Mouse (Mus musculus) thymus, adult 2 months (tissue): Measurements from ENCODE around the gene H2-M9. TPM values are rescaled to one million over a fixed set of nuclear protein-coding genes. Genes with fewer than 3 reads are reported as not detected.

Experiments used
- DNase-seq: peaks from one replicate; pipeline ENCODE4 v3.0.0; 2021
- H3K27ac ChIP-seq: fragments of 200-500 bp; 2 replicates; pipeline ENCODE4 v1.5.1; 2012; ENCODE audit warnings: low read length, control low read depth; ENCODE audit not compliant: control insufficient read depth, insufficient read depth
- H3K27me3 ChIP-seq: fragments of 200-500 bp; 2 replicates; pipeline ENCODE4 v1.6.1; 2012; ENCODE audit warnings: mild to moderate bottlenecking, low read length, moderate library complexity, mixed read lengths; ENCODE audit not compliant: control insufficient read depth, insufficient read depth
- H3K36me3 ChIP-seq: fragments of 200-500 bp; 2 replicates; pipeline ENCODE4 v1.6.1; 2012; ENCODE audit warnings: mild to moderate bottlenecking, low read length, moderate library complexity; ENCODE audit not compliant: control insufficient read depth, insufficient read depth
- H3K4me1 ChIP-seq: fragments of 200-500 bp; replicated peaks from 2 replicates; pipeline ENCODE4 v1.6.1; 2012; ENCODE audit warnings: low read length; ENCODE audit not compliant: control insufficient read depth, insufficient read depth
- H3K4me3 ChIP-seq: fragments of 200-500 bp; 2 replicates; pipeline ENCODE4 v1.5.1; 2012; ENCODE audit warnings: mild to moderate bottlenecking, low read length, control low read depth, moderate library complexity; ENCODE audit not compliant: control insufficient read depth, insufficient read depth
- CTCF ChIP-seq: fragments of 200-500 bp; IDR thresholded peaks from 2 replicates; pipeline ENCODE4 v1.5.1; 2012; ENCODE audit warnings: mild to moderate bottlenecking, control low read depth, low read length, moderate library complexity, borderline replicate concordance; ENCODE audit not compliant: control insufficient read depth, poor library complexity, insufficient read depth; ENCODE audit errors: extremely low read depth
- POLR2A ChIP-seq: fragments of 200-500 bp; IDR thresholded peaks from 2 replicates; pipeline ENCODE4 v1.6.1; 2012; ENCODE audit warnings: mild to moderate bottlenecking, low read length, control low read depth, moderate library complexity; ENCODE audit not compliant: control insufficient read depth, poor library complexity, insufficient read depth; ENCODE audit errors: extremely low read depth
- WGBS: fragments of 180-500 bp; shearing (Covaris S2); methylation state at CpG from one replicate; pipeline ENCODE4 v1.1.7; 2018; 5-methylcytosine and 5-hydroxymethylcytosine counted together
- polyA plus RNA-seq: library from polyadenylated mRNA; depleted of rRNA; stranded (reverse); fragments of >200 nt; gene quantifications from 2 replicates; pipeline ENCODE4 v1.2.3, GENCODE M21; 2012; rRNA removed

The H2-M9 gene
- not detected in 2 replicates for polyA plus RNA-seq

- no peaks in the 10 kb centered on the region for H3K4me1 ChIP-seq
- 93% methylated on average over 3 of the region's 3 CpGs for WGBS
- no peak for TF ChIP-seq CTCF
- TF ChIP-seq POLR2A: no peak
- H3K36me3 ChIP-seq: no peaks in the 10 kb centered on the region
- H3K27ac ChIP-seq: no peak within 1 kb of the TSS
- H3K27me3 ChIP-seq: no peaks in the 10 kb centered on the region
- no peak within 1 kb of the TSS for H3K4me3 ChIP-seq
- no peak for DNase-seq
These were observed at the start of gene H2-M9 for GRCm38 (mm10) chr17:36642566-36642965. TSS of gene H2-M9 (minus strand) at chr17:36642666.

GRCm38 (mm10) chr17:36672119-36672518, 29.7 kb upstream of the H2-M9 start, which contains the start of gene H2-M1:
TSS of gene H2-M1 (minus strand) at chr17:36672219.
- 83% methylated on average over 3 of the region's 3 CpGs for WGBS
- Histone ChIP-seq H3K36me3 (no peaks in the 10 kb centered on the region), H3K4me1 (no peaks in the 10 kb centered on the region), H3K4me3 (no peak within 1 kb of the TSS), H3K27ac (no peak within 1 kb of the TSS), H3K27me3 (no peaks in the 10 kb centered on the region)
- TF ChIP-seq CTCF (no peak), POLR2A (no peak)
- no peak for DNase-seq

Other genes with a start within 250 kb of the H2-M9 start
- not detected in 2 replicates for gene H2-M10.4, start 180.3 kb downstream of the H2-M9 start, polyA plus RNA-seq
- gene H2-M11, start 95.6 kb downstream of the H2-M9 start, polyA plus RNA-seq: not detected in 2 replicates
- 0.16 TPM in 1 of 2 replicates, not detected in the other for gene H2-M1, start 29.6 kb upstream of the H2-M9 start, polyA plus RNA-seq
- 0.16 and 0.32 TPM in 2 replicates for gene H2-M10.5, start 130.2 kb upstream of the H2-M9 start, polyA plus RNA-seq
- not detected in 2 replicates for gene H2-M10.6, start 169.5 kb upstream of the H2-M9 start, polyA plus RNA-seq
- gene Trim26, start 194.5 kb upstream of the H2-M9 start, polyA plus RNA-seq: 32.0 and 39.9 TPM in 2 replicates
- 0.13 and 0.30 TPM in 2 replicates for gene Trim15, start 224.5 kb upstream of the H2-M9 start, polyA plus RNA-seq
- gene Trim10, start 226.9 kb upstream of the H2-M9 start, polyA plus RNA-seq: 0.09 TPM in 1 of 2 replicates, not detected in the other
- 0.38 and 0.71 TPM in 2 replicates for gene Trim40, start 247.5 kb upstream of the H2-M9 start, polyA plus RNA-seq